Mouse (Mus musculus) forebrain, embryonic 15.5 days (tissue): ENCODE results near the gene Atp5g1. TPM values are rescaled to one million over a fixed set of nuclear protein-coding genes. Genes with fewer than 3 reads are reported as not detected.

Experiments used
- ATAC-seq: fragments of 200-750 bp; cut with Nextera tagmentation; replicated peaks from 2 replicates; pipeline ENCODE4 v1.8.0; 2017; ENCODE audit warnings: mild to moderate bottlenecking, moderate TSS enrichment, moderate library complexity
- H3K27ac ChIP-seq: fragments of 300-500 bp; sonication (generic); replicated peaks from 2 replicates; pipeline ENCODE4 v1.5.1; 2015; ENCODE audit warnings: mild to moderate bottlenecking, inconsistent platforms
- H3K27me3 ChIP-seq: fragments of 300-500 bp; sonication (generic); 2 replicates; pipeline ENCODE4 v1.6.1; 2015; ENCODE audit warnings: inconsistent platforms
- H3K36me3 ChIP-seq: fragments of 300-500 bp; sonication (generic); 2 replicates; pipeline ENCODE4 v1.6.1; 2015; ENCODE audit warnings: mild to moderate bottlenecking, inconsistent platforms
- H3K4me1 ChIP-seq: fragments of 300-500 bp; sonication (generic); 2 replicates; pipeline ENCODE4 v1.6.1; 2015; ENCODE audit warnings: inconsistent platforms
- H3K4me2 ChIP-seq: fragments of 300-500 bp; sonication (generic); replicated peaks from 2 replicates; pipeline ENCODE4 v1.6.1; 2015; ENCODE audit warnings: mild to moderate bottlenecking, inconsistent platforms
- H3K4me3 ChIP-seq: fragments of 300-500 bp; sonication (generic); 2 replicates; pipeline ENCODE4 v1.5.1; 2015; ENCODE audit warnings: mild to moderate bottlenecking, inconsistent platforms
- H3K9ac ChIP-seq: fragments of 300-500 bp; sonication (generic); replicated peaks from 2 replicates; pipeline ENCODE4 v1.6.1; 2015; ENCODE audit warnings: mild to moderate bottlenecking, inconsistent platforms
- H3K9me3 ChIP-seq: fragments of 300-500 bp; sonication (generic); 2 replicates; pipeline ENCODE4 v1.6.1; 2016; ENCODE audit warnings: inconsistent platforms
- WGBS: fragments of 180-500 bp; shearing (Covaris S2); methylation state at CpG from one replicate; pipeline ENCODE4 v1.1.7; 2015; ENCODE audit warnings: mixed read lengths; 5-methylcytosine and 5-hydroxymethylcytosine counted together
- polyA plus RNA-seq: library from polyadenylated mRNA; unstranded; fragments of >200 nt; fragmentation: Nextera tagmentation; extraction: Ambion mirVana; gene quantifications from 2 replicates; pipeline ENCODE4 v1.2.1, GENCODE M21; 2015

Atp5g1 gene
- polyA plus RNA-seq, 1 experiment from 2014 or later, result 409 TPM

DNA sequence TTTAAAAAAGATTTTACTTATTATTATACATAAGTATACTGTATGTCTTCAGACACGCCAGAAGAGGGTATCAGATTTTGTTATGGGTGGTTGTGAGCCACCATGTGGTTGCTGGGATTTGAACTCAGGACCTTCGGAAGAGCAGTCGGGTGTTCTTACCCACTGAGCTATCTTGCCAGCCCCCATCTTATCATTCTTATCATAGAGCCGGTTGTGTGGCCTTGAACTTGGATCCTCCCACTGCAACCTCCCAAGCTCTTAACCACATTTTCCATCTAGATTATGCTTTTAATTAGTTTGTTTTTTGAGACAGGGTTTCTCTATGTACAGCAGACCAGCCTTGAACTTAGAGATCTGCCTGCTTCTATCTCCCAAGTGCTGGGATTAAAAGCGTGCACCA, 38.0 kb downstream of the Atp5g1 start:
- Histone ChIP-seq H3K4me2 (no peak overlapping the region), H3K4me3 (no peak overlapping the region), H3K27ac (no peak overlapping the region), H3K9ac (no peak overlapping the region), H3K4me1 (peaks cover 23% of the 10 kb centered on the region), H3K9me3 (no peaks in the 10 kb centered on the region), H3K36me3 (peaks cover 17% of the 10 kb centered on the region), H3K27me3 (no peaks in the 10 kb centered on the region)
- ATAC-seq, result no peak
- 88% methylated on average over 5 of the region's 5 CpGs for WGBS

- Histone ChIP-seq H3K9me3 (no peaks in the 10 kb centered on the region), H3K4me2 (peak overlapping the region; percentile 71), H3K4me3 (peak overlapping the region; percentile 81), H3K27me3 (0 out of 2 replicates have a peak, but pooled peaks cover 5% of the 10 kb centered on the region), H3K9ac (peak overlapping the region; percentile 75), H3K27ac (peak overlapping the region; percentile 64), H3K4me1 (peaks cover 23% of the 10 kb centered on the region), H3K36me3 (peaks cover 7% of the 10 kb centered on the region)
- WGBS, result 12% methylated on average over 6 of the region's 6 CpGs
- no peak; the same call in 1 of the 2 replicates for ATAC-seq
Observed at GRCm38 (mm10) chr11:96035133-96035532, 40.3 kb downstream of the Atp5g1 start.

- peak within 1 kb of the TSS; percentile 64 for H3K27ac ChIP-seq
- H3K36me3 ChIP-seq, result peaks cover 7% of the 10 kb centered on the region
- H3K4me3 ChIP-seq, result peak within 1 kb of the TSS; percentile 81
- peak within 1 kb of the TSS; percentile 71 for H3K4me2 ChIP-seq
- H3K27me3 ChIP-seq, result 0 out of 2 replicates have a peak, but pooled peaks cover 5% of the 10 kb centered on the region
- under 1% methylated on average over 28 of the region's 29 CpGs for WGBS
- peak within 1 kb of the TSS; percentile 75 for H3K9ac ChIP-seq
- H3K9me3 ChIP-seq, result no peaks in the 10 kb centered on the region
- peaks cover 23% of the 10 kb centered on the region for H3K4me1 ChIP-seq
- ATAC-seq, result peak; percentile 80
Observed at GRCm38 (mm10) chr11:96034596-96035052, 40.8 kb downstream of the Atp5g1 start, which contains the start of gene Snf8. Snf8 (plus strand) TSS chr11:96034885.

- peak overlapping the region; percentile 81 for H3K4me3 ChIP-seq
- H3K9ac ChIP-seq, result peak overlapping the region; percentile 75; the same call in 1 of the 2 replicates
- ATAC-seq, result no peak
- H3K36me3 ChIP-seq, result peaks cover 3% of the 10 kb centered on the region
- H3K27ac ChIP-seq, result peak overlapping the region; percentile 64
- H3K4me2 ChIP-seq, result peak overlapping the region; percentile 71
- 48% methylated on average over 8 of the region's 8 CpGs for whole genome bisulfite sequencing
- no peaks in the 10 kb centered on the region for H3K9me3 ChIP-seq
- H3K27me3 ChIP-seq, result 0 out of 2 replicates have a peak, but pooled peaks cover 5% of the 10 kb centered on the region
- peaks cover 23% of the 10 kb centered on the region for H3K4me1 ChIP-seq
Observed at GRCm38 (mm10) chr11:96034116-96034515, 41.4 kb downstream of the Atp5g1 start.

GRCm38 (mm10) chr11:96033264-96033663, 42.2 kb downstream of the Atp5g1 start:
- no peak for ATAC-seq
- Histone ChIP-seq H3K9ac (no peak overlapping the region), H3K36me3 (no peaks in the 10 kb centered on the region), H3K27ac (no peak overlapping the region), H3K4me1 (peaks cover 23% of the 10 kb centered on the region), H3K4me2 (no peak overlapping the region), H3K27me3 (0 out of 2 replicates have a peak, but pooled peaks cover 5% of the 10 kb centered on the region), H3K9me3 (no peaks in the 10 kb centered on the region), H3K4me3 (no peak overlapping the region)
- WGBS, result 95% methylated on average over 3 of the region's 3 CpGs

GRCm38 (mm10) chr11:96031701-96032100, 43.8 kb downstream of the Atp5g1 start:
- Histone ChIP-seq H3K36me3 (no peaks in the 10 kb centered on the region), H3K4me2 (no peak overlapping the region), H3K27ac (no peak overlapping the region), H3K9ac (no peak overlapping the region), H3K4me3 (no peak overlapping the region), H3K27me3 (0 out of 2 replicates have a peak, but pooled peaks cover 5% of the 10 kb centered on the region), H3K9me3 (no peaks in the 10 kb centered on the region), H3K4me1 (peaks cover 19% of the 10 kb centered on the region)
- 68% methylated on average over 2 of the region's 2 CpGs for WGBS
- no peak for ATAC-seq

- WGBS, result 83% methylated on average over 3 of the region's 3 CpGs
- no peak for ATAC-seq
Observed at GRCm38 (mm10) chr11:96030571-96030970, 44.9 kb downstream of the Atp5g1 start.

DNA sequence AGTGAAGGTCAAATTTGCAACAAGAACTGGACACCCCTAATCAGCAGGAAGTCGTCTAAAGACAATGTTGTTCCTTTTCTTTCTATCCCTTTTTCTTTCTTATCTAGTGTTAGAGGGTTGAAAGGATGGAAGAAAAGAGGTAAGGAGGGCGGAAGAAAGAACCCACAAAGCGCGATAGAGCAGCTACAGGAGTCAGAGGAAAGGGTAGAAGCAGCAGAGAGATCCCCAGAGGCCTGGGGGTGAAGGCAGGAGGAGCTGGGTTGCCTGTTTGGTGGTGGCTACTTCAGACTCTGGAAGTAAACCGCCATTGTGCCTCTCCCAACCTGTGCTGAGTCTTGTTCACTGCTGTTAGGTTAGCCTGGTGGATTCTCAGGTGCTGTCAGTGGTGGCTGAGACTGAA, 47.3 kb downstream of the Atp5g1 start:
- H3K9me3 ChIP-seq, result no peaks in the 10 kb centered on the region
- H3K4me3 ChIP-seq, result no peak overlapping the region
- no peak overlapping the region for H3K4me2 ChIP-seq
- no peak overlapping the region for H3K9ac ChIP-seq
- H3K27ac ChIP-seq, result no peak overlapping the region
- whole genome bisulfite sequencing, result 52% methylated on average over 5 of the region's 5 CpGs
- H3K4me1 ChIP-seq, result no peaks in the 10 kb centered on the region
- no peaks in the 10 kb centered on the region for H3K36me3 ChIP-seq
- 0 out of 2 replicates have a peak, but pooled peaks cover 5% of the 10 kb centered on the region for H3K27me3 ChIP-seq
- ATAC-seq, result no peak

More at GRCm38 (mm10) chr11:96030571-96030970, 44.9 kb downstream of the Atp5g1 start:
- Histone ChIP-seq H3K27me3 (0 out of 2 replicates have a peak, but pooled peaks cover 5% of the 10 kb centered on the region), H3K4me3 (no peak overlapping the region), H3K36me3 (no peaks in the 10 kb centered on the region), H3K4me1 (peaks cover 9% of the 10 kb centered on the region), H3K4me2 (no peak overlapping the region), H3K9ac (no peak overlapping the region), H3K27ac (no peak overlapping the region), H3K9me3 (no peaks in the 10 kb centered on the region)

DNA sequence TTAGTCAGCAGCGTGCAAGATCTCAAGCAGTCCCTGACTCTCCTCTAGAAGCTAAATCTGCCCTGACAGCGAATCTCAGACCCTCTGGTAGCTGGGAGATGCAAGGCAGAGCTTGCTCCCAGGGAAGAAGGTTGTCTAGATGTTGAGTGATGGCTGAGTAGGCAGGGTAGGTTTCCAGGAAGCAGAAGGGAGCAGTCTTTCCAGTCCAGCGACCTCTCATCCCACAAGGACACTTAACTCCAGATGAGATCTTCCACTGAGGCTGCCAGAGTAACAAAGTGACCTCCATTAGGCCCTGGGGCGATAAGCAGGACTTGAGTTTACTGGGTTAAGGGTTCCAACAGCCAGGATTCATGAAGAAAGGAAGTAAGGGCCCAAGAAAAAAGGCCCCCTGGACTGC, 54.8 kb downstream of the Atp5g1 start:
- H3K9ac ChIP-seq, result no peak overlapping the region
- no peaks in the 10 kb centered on the region for H3K27me3 ChIP-seq
- no peak overlapping the region for H3K4me3 ChIP-seq
- H3K4me2 ChIP-seq, result no peak overlapping the region
- no peak for ATAC-seq
- no peaks in the 10 kb centered on the region for H3K4me1 ChIP-seq
- no peaks in the 10 kb centered on the region for H3K36me3 ChIP-seq
- no peaks in the 10 kb centered on the region for H3K9me3 ChIP-seq
- no peak overlapping the region for H3K27ac ChIP-seq
- WGBS, result 78% methylated on average over 4 of the region's 4 CpGs

Other genes with a start within 250 kb of the Atp5g1 start
- gene Gngt2, start 238.5 kb downstream of the Atp5g1 start, polyA plus RNA-seq, result 2.5 and 2.6 TPM in 2 replicates
- gene Abi3, start 233.2 kb downstream of the Atp5g1 start, polyA plus RNA-seq, result 1.7 and 2.0 TPM in 2 replicates
- gene B4galnt2, start 160.8 kb downstream of the Atp5g1 start, polyA plus RNA-seq, result not detected in 2 replicates
- 22.0 and 27.1 TPM in 2 replicates for gene Igf2bp1, start 69.7 kb downstream of the Atp5g1 start, polyA plus RNA-seq
- not detected in 2 replicates for gene Gip, start 51.1 kb downstream of the Atp5g1 start, polyA plus RNA-seq
- gene Snf8, start 40.8 kb downstream of the Atp5g1 start, polyA plus RNA-seq, result 136 and 142 TPM in 2 replicates
- gene Ube2z, start 10.3 kb downstream of the Atp5g1 start, polyA plus RNA-seq, result 35.1 and 37.2 TPM in 2 replicates
- not detected in 2 replicates for gene Calcoco2, start 36.3 kb upstream of the Atp5g1 start, polyA plus RNA-seq
- gene Ttll6, start 58.1 kb upstream of the Atp5g1 start, polyA plus RNA-seq, result 0.18 and 0.25 TPM in 2 replicates
- not detected in 2 replicates for gene Hoxb13, start 118.6 kb upstream of the Atp5g1 start, polyA plus RNA-seq
- gene Hoxb9, start 195.8 kb upstream of the Atp5g1 start, polyA plus RNA-seq, result not detected in 2 replicates
- not detected in 2 replicates for gene Hoxb8, start 206.2 kb upstream of the Atp5g1 start, polyA plus RNA-seq
- not detected in 2 replicates for gene Hoxb7, start 211.0 kb upstream of the Atp5g1 start, polyA plus RNA-seq
- not detected in 2 replicates for gene Hoxb6, start 216.8 kb upstream of the Atp5g1 start, polyA plus RNA-seq
- not detected in 2 replicates for gene Hoxb5, start 227.7 kb upstream of the Atp5g1 start, polyA plus RNA-seq
- not detected in 2 replicates for gene Hoxb4, start 242.6 kb upstream of the Atp5g1 start, polyA plus RNA-seq
- not detected in 2 replicates for gene Hoxb3, start 247.7 kb upstream of the Atp5g1 start, polyA plus RNA-seq